Mouse (Mus musculus): ENCODE results near the gene Ctse. TPM values are rescaled to one million over a fixed set of nuclear protein-coding genes. Genes with fewer than 3 reads are reported as not detected.

The Ctse gene
- polyA plus RNA-seq, 1 experiment from 2014 or later = 11.4 TPM

- no peaks in the 10 kb centered on the region for H3K9me3 ChIP-seq (ENCODE audit: low read length)
- WGBS = 75% methylated on average over 10 of the region's 10 CpGs
- H3K27ac ChIP-seq (ENCODE audit: low read length) = no peak overlapping the region
- H3K4me2 ChIP-seq (replicated peaks; ENCODE audit: low read depth, low read length) = no peak overlapping the region
- no peaks in the 10 kb centered on the region for H3K36me3 ChIP-seq (ENCODE audit: insufficient read depth, low read length)
- no peak overlapping the region for H3K4me3 ChIP-seq (ENCODE audit: low read length)
- no peak overlapping the region for H3K9ac ChIP-seq (replicated peaks; ENCODE audit: low read length)
- no peaks in the 10 kb centered on the region for H3K4me1 ChIP-seq (ENCODE audit: insufficient read depth, low read length)
- ATAC-seq (ENCODE audit: low FRiP score, low TSS enrichment) = no peak
- no peaks in the 10 kb centered on the region for H3K27me3 ChIP-seq (ENCODE audit: insufficient read depth, low read length)
Observed at GRCm38 (mm10) chr1:131711518-131711917, 73.4 kb downstream of the Ctse start.

GRCm38 (mm10) chr1:131712386-131712785 lies 74.3 kb downstream of the Ctse start:
- Histone ChIP-seq H3K4me3 (ENCODE audit: low read length) (no peak overlapping the region), H3K36me3 (ENCODE audit: insufficient read depth, low read length) (no peaks in the 10 kb centered on the region), H3K4me1 (ENCODE audit: insufficient read depth, low read length) (no peaks in the 10 kb centered on the region), H3K4me2 (replicated peaks; ENCODE audit: low read depth, low read length) (no peak overlapping the region), H3K9me3 (ENCODE audit: low read length) (no peaks in the 10 kb centered on the region), H3K27ac (ENCODE audit: low read length) (no peak overlapping the region), H3K9ac (replicated peaks; ENCODE audit: low read length) (no peak overlapping the region), H3K27me3 (ENCODE audit: insufficient read depth, low read length) (no peaks in the 10 kb centered on the region)
- peak; percentile 56; the same call in 1 of the 2 replicates for ATAC-seq (ENCODE audit: low FRiP score, low TSS enrichment)
- WGBS = 30% methylated on average over 2 of the region's 2 CpGs

- Histone ChIP-seq H3K4me3 (ENCODE audit: low read length) (no peak overlapping the region), H3K4me1 (ENCODE audit: insufficient read depth, low read length) (no peaks in the 10 kb centered on the region), H3K9ac (replicated peaks; ENCODE audit: low read length) (no peak overlapping the region), H3K9me3 (ENCODE audit: low read length) (no peaks in the 10 kb centered on the region), H3K36me3 (ENCODE audit: insufficient read depth, low read length) (no peaks in the 10 kb centered on the region), H3K27ac (ENCODE audit: low read length) (no peak overlapping the region), H3K4me2 (replicated peaks; ENCODE audit: low read depth, low read length) (no peak overlapping the region), H3K27me3 (ENCODE audit: insufficient read depth, low read length) (no peaks in the 10 kb centered on the region)
- ATAC-seq (ENCODE audit: low FRiP score, low TSS enrichment) = no peak
- 67% methylated on average over 20 of the region's 20 CpGs for WGBS
Observed at GRCm38 (mm10) chr1:131714388-131715337, 76.6 kb downstream of the Ctse start.

- no peak overlapping the region for H3K4me3 ChIP-seq (ENCODE audit: low read length)
- H3K27ac ChIP-seq (ENCODE audit: low read length) = no peak overlapping the region
- 65% methylated on average over 16 of the region's 16 CpGs for WGBS
Observed at GRCm38 (mm10) chr1:131718952-131719694, 81.0 kb downstream of the Ctse start.

GRCm38 (mm10) chr1:131721989-131722388 lies 83.9 kb downstream of the Ctse start:
- H3K27me3 ChIP-seq (ENCODE audit: insufficient read depth, low read length) = no peaks in the 10 kb centered on the region
- H3K36me3 ChIP-seq (ENCODE audit: insufficient read depth, low read length) = no peaks in the 10 kb centered on the region
- H3K9ac ChIP-seq (replicated peaks; ENCODE audit: low read length) = no peak overlapping the region
- no peaks in the 10 kb centered on the region for H3K9me3 ChIP-seq (ENCODE audit: low read length)
- 73% methylated on average over 3 of the region's 3 CpGs for WGBS
- H3K4me2 ChIP-seq (replicated peaks; ENCODE audit: low read depth, low read length) = no peak overlapping the region
- H3K27ac ChIP-seq (ENCODE audit: low read length) = no peak overlapping the region
- H3K4me1 ChIP-seq (ENCODE audit: insufficient read depth, low read length) = no peaks in the 10 kb centered on the region
- no peak overlapping the region for H3K4me3 ChIP-seq (ENCODE audit: low read length)
- no peak for ATAC-seq (ENCODE audit: low FRiP score, low TSS enrichment)

More at GRCm38 (mm10) chr1:131718952-131719694, 81.0 kb downstream of the Ctse start:
- no peaks in the 10 kb centered on the region for H3K9me3 ChIP-seq (ENCODE audit: low read length)
- no peak overlapping the region for H3K4me2 ChIP-seq (replicated peaks; ENCODE audit: low read depth, low read length)
- ATAC-seq (ENCODE audit: low FRiP score, low TSS enrichment) = no peak
- no peak overlapping the region for H3K9ac ChIP-seq (replicated peaks; ENCODE audit: low read length)
- H3K4me1 ChIP-seq (ENCODE audit: insufficient read depth, low read length) = no peaks in the 10 kb centered on the region
- no peaks in the 10 kb centered on the region for H3K27me3 ChIP-seq (ENCODE audit: insufficient read depth, low read length)
- no peaks in the 10 kb centered on the region for H3K36me3 ChIP-seq (ENCODE audit: insufficient read depth, low read length)

- H3K9ac ChIP-seq (replicated peaks; ENCODE audit: low read length) = no peak overlapping the region
- no peaks in the 10 kb centered on the region for H3K4me1 ChIP-seq (ENCODE audit: insufficient read depth, low read length)
- no peaks in the 10 kb centered on the region for H3K27me3 ChIP-seq (ENCODE audit: insufficient read depth, low read length)
- no peak overlapping the region for H3K27ac ChIP-seq (ENCODE audit: low read length)
- no peak for ATAC-seq (ENCODE audit: low FRiP score, low TSS enrichment)
- 79% methylated on average over 4 of the region's 4 CpGs for WGBS
- H3K9me3 ChIP-seq (ENCODE audit: low read length) = no peaks in the 10 kb centered on the region
- H3K4me2 ChIP-seq (replicated peaks; ENCODE audit: low read depth, low read length) = no peak overlapping the region
- H3K4me3 ChIP-seq (ENCODE audit: low read length) = no peak overlapping the region
- no peaks in the 10 kb centered on the region for H3K36me3 ChIP-seq (ENCODE audit: insufficient read depth, low read length)
Observed at GRCm38 (mm10) chr1:131723549-131723948, 85.4 kb downstream of the Ctse start.

Other genes starting within 250 kb of the Ctse start
- gene Srgap2, start 111.0 kb upstream of the Ctse start, polyA plus RNA-seq (2015; fragmentation: Nextera tagmentation; extraction: Ambion mirVana) = 11.5 and 18.1 TPM in 2 replicates
- 2.1 and 2.6 TPM in 2 replicates for gene Fam72a, start 110.4 kb upstream of the Ctse start, polyA plus RNA-seq (2015; fragmentation: Nextera tagmentation; extraction: Ambion mirVana)
- not detected in 2 replicates for gene Avpr1b, start 39.1 kb upstream of the Ctse start, polyA plus RNA-seq (2015; fragmentation: Nextera tagmentation; extraction: Ambion mirVana)
- 2.1 TPM in 2 replicates for gene Rab7b, start 50.4 kb downstream of the Ctse start, polyA plus RNA-seq (2015; fragmentation: Nextera tagmentation; extraction: Ambion mirVana)
- gene Slc26a9, start 105.7 kb downstream of the Ctse start, polyA plus RNA-seq (2015; fragmentation: Nextera tagmentation; extraction: Ambion mirVana) = 0.16 and 0.33 TPM in 2 replicates
- 4.2 and 5.0 TPM in 2 replicates for gene Pm20d1, start 159.1 kb downstream of the Ctse start, polyA plus RNA-seq (2015; fragmentation: Nextera tagmentation; extraction: Ambion mirVana)
- gene Slc41a1, start 189.2 kb downstream of the Ctse start, polyA plus RNA-seq (2015; fragmentation: Nextera tagmentation; extraction: Ambion mirVana) = 16.0 and 16.1 TPM in 2 replicates
- 20.1 and 21.6 TPM in 2 replicates for gene Rab29, start 228.9 kb downstream of the Ctse start, polyA plus RNA-seq (2015; fragmentation: Nextera tagmentation; extraction: Ambion mirVana)